Mouse (Mus musculus): ENCODE results near the gene Clec9a. TPM values are rescaled to one million over a fixed set of nuclear protein-coding genes. Genes with fewer than 3 reads are reported as not detected.

The Clec9a gene
- polyA plus RNA-seq, 1 experiment from 2014 or later = 0.46 TPM

DNA sequence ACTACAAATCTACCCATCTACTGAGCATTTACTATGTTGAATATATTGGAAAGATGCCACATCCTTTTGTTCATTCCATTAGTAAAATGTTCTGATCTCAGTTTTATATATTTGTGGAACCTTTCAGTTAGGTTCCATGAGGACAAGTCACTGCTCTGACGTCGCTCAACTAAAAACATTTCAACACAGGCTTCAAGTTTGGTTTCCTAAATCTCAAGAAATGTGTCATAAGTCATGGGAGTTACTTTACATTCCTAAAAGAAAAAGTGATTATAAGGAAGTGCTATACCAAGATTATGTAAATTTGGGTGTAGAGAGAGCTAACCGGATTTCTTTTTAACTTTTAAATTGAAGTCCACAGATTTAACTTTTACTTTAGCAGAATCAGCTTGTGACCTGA is 27.4 kb downstream of the Clec9a start:
- H3K27me3 ChIP-seq (ENCODE audit: control insufficient read depth, insufficient read depth, low read length) = no peaks in the 10 kb centered on the region
- no peak for ATAC-seq (ENCODE audit: low FRiP score)
- no peak overlapping the region for H3K27ac ChIP-seq (ENCODE audit: low read depth, low read length)

DNA sequence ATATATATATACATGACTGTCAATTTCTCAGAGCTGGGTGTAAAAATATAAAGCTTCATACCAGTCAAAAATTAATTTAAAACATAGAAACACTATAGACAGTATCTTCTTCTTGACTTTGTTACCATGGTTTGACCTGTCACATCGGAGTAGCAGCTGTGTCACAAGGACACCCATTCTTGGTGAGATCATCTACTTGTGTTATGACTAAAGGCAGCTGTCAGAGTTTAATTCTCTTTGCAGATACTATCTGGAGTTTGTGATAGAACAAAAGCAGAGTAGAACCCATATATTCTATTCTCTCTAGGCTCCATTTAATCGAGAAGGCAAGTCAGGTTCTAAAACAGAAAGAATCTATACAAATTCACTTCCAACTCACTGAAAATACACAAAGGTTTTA is 29.4 kb downstream of the Clec9a start:
- 92% methylated on average over 2 of the region's 2 CpGs for WGBS
- Histone ChIP-seq H3K9ac (ENCODE audit: low read depth, low read length) (no peak overlapping the region), H3K27ac (ENCODE audit: low read depth, low read length) (no peak overlapping the region)

More for the DNA sequence above, 27.4 kb downstream of the Clec9a start:
- no peak for DNase-seq (ENCODE audit: low spot score)
- H3K4me1 ChIP-seq (replicated peaks; ENCODE audit: control insufficient read depth, insufficient read depth, low read length) = no peaks in the 10 kb centered on the region
- 90% methylated on average over 3 of the region's 3 CpGs for WGBS
- no peak overlapping the region for H3K9ac ChIP-seq (ENCODE audit: low read depth, low read length)
- H3K9me3 ChIP-seq (ENCODE audit: control insufficient read depth, low read length) = no peaks in the 10 kb centered on the region
- H3K4me2 ChIP-seq (replicated peaks; ENCODE audit: low read depth, low read length) = no peak overlapping the region
- no peaks in the 10 kb centered on the region for H3K36me3 ChIP-seq (ENCODE audit: control insufficient read depth, insufficient read depth, low read length)
- no peak overlapping the region for H3K4me3 ChIP-seq (ENCODE audit: low read depth, low read length)

DNA sequence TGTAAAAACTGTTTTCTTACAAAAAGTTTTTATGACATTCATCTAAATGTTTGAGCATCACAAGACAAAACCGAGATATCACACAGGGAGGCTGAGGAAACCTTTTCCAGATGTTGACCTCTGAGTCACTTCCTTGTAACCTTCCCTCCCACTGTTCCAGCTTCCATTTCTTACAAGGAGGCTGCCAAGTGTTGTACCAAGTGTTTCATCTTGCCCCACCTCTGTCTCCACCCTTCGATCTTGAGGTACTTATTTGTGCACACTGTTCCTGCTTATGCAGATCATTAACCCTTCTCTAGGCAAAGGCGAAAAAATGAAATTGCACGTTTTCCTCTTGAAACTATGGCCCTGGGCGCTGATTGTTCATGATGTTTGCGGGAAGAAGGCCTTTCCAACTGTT is 41.1 kb downstream of the Clec9a start:
- no peak overlapping the region for H3K9ac ChIP-seq (ENCODE audit: low read depth, low read length)

More for the DNA sequence above, 29.4 kb downstream of the Clec9a start:
- Histone ChIP-seq H3K27me3 (ENCODE audit: control insufficient read depth, insufficient read depth, low read length) (no peaks in the 10 kb centered on the region), H3K36me3 (ENCODE audit: control insufficient read depth, insufficient read depth, low read length) (no peaks in the 10 kb centered on the region), H3K9me3 (ENCODE audit: control insufficient read depth, low read length) (no peaks in the 10 kb centered on the region), H3K4me1 (replicated peaks; ENCODE audit: control insufficient read depth, insufficient read depth, low read length) (no peaks in the 10 kb centered on the region), H3K4me2 (replicated peaks; ENCODE audit: low read depth, low read length) (no peak overlapping the region), H3K4me3 (ENCODE audit: low read depth, low read length) (no peak overlapping the region)
- no peak for ATAC-seq (ENCODE audit: low FRiP score)
- DNase-seq (ENCODE audit: low spot score) = no peak

DNA sequence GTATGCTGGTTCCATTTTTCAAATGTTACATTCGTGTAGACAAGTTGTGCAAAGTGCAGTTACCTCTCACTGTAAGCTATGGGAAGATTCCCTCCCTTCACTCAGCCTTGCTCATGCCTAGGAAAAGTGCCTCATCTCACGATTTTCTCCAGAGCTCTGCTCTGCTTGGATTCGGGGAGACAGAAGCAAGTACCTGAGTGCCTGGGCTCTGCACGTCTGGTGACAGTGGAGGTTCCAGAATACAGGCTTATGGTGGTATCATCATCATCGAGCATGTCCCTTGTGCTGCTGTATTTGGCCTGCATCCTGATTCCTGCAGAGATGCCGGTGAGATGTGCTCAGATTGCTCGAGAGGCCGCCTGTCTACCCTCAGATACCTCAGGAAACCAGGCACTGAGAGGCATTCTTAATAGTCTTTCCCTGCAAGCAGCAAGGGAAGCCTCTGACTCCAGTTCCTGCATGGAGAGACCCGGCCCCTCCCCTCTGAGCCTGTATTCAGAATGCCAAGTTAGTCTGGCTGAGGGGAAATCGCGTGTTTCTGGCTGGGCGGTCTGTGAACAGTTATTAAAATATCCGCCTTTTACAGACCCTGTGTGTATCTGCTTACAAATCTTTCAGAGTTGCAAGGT is 42.9 kb downstream of the Clec9a start, which contains the start of gene Clec1a:
Gene Clec1a (minus strand): TSS at position 590 of the 629 bp plus-strand sequence.
- 71% methylated on average over 13 of the region's 13 CpGs for WGBS
- no peak within 1 kb of the TSS for H3K27ac ChIP-seq (ENCODE audit: low read depth, low read length)
- no peak within 1 kb of the TSS for H3K9ac ChIP-seq (ENCODE audit: low read depth, low read length)
- H3K4me3 ChIP-seq (ENCODE audit: low read depth, low read length) = no peak within 1 kb of the TSS
- H3K4me1 ChIP-seq (replicated peaks; ENCODE audit: control insufficient read depth, insufficient read depth, low read length) = no peaks in the 10 kb centered on the region
- no peaks in the 10 kb centered on the region for H3K27me3 ChIP-seq (ENCODE audit: control insufficient read depth, insufficient read depth, low read length)
- H3K9me3 ChIP-seq (ENCODE audit: control insufficient read depth, low read length) = no peaks in the 10 kb centered on the region
- no peak for DNase-seq (ENCODE audit: low spot score)
- no peak for ATAC-seq (ENCODE audit: low FRiP score)
- H3K36me3 ChIP-seq (ENCODE audit: control insufficient read depth, insufficient read depth, low read length) = no peaks in the 10 kb centered on the region
- no peak within 1 kb of the TSS for H3K4me2 ChIP-seq (replicated peaks; ENCODE audit: low read depth, low read length)

More for the DNA sequence above, 41.1 kb downstream of the Clec9a start:
- no peak for ATAC-seq (ENCODE audit: low FRiP score)
- Histone ChIP-seq H3K27me3 (ENCODE audit: control insufficient read depth, insufficient read depth, low read length) (no peaks in the 10 kb centered on the region), H3K4me1 (replicated peaks; ENCODE audit: control insufficient read depth, insufficient read depth, low read length) (no peaks in the 10 kb centered on the region), H3K27ac (ENCODE audit: low read depth, low read length) (no peak overlapping the region), H3K4me3 (ENCODE audit: low read depth, low read length) (no peak overlapping the region), H3K36me3 (ENCODE audit: control insufficient read depth, insufficient read depth, low read length) (no peaks in the 10 kb centered on the region), H3K4me2 (replicated peaks; ENCODE audit: low read depth, low read length) (no peak overlapping the region), H3K9me3 (ENCODE audit: control insufficient read depth, low read length) (no peaks in the 10 kb centered on the region)
- WGBS = 70% methylated on average over 6 of the region's 6 CpGs
- no peak for DNase-seq (ENCODE audit: low spot score)

DNA sequence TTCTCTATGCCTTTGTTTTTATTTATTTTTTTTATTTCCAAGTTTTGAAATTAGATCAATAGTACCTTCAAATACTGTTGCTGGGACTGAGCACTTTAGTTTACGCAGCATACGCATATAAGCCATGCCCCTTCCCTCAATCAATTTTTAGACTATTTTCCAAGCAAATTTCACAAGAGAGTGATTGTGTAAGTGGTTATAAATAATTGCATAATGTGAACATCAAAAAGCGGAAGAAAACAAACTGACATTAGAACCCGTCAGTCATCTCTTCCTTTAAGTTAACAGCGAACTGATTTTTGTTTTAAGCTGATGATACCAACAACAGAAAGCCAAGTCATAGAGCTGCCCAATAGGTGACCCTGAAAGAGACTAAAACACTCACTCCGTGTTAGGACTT is 62.7 kb downstream of the Clec9a start:
- no peaks in the 10 kb centered on the region for H3K4me1 ChIP-seq (replicated peaks; ENCODE audit: control insufficient read depth, insufficient read depth, low read length)
- H3K9me3 ChIP-seq (ENCODE audit: control insufficient read depth, low read length) = no peaks in the 10 kb centered on the region
- no peak overlapping the region for H3K9ac ChIP-seq (ENCODE audit: low read depth, low read length)
- ATAC-seq (ENCODE audit: low FRiP score) = no peak
- no peaks in the 10 kb centered on the region for H3K27me3 ChIP-seq (ENCODE audit: control insufficient read depth, insufficient read depth, low read length)
- H3K4me2 ChIP-seq (replicated peaks; ENCODE audit: low read depth, low read length) = no peak overlapping the region
- WGBS = 93% methylated on average over 6 of the region's 6 CpGs
- no peak overlapping the region for H3K27ac ChIP-seq (ENCODE audit: low read depth, low read length)
- no peak for DNase-seq (ENCODE audit: low spot score)
- no peaks in the 10 kb centered on the region for H3K36me3 ChIP-seq (ENCODE audit: control insufficient read depth, insufficient read depth, low read length)
- no peak overlapping the region for H3K4me3 ChIP-seq (ENCODE audit: low read depth, low read length)

DNA sequence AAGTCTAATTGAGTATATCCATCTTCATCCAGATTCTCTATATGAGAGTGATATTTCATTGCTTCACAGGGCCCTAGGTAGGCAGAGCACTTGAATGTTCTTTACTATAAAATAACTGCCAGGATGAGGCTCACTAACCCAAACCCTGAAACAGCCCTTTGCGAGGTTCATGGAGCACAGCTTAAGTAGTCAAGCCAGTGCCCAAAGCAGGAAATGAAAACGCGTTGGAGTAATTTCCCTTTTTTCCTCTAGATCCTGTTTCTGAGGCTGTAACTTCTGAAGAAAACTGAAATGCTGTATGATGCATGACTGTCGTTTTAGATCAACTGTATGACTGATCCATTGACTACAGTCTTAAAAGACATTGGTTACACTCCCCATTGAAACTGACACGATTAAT is 64.0 kb downstream of the Clec9a start:
- Histone ChIP-seq H3K9me3 (ENCODE audit: control insufficient read depth, low read length) (no peaks in the 10 kb centered on the region), H3K27me3 (ENCODE audit: control insufficient read depth, insufficient read depth, low read length) (no peaks in the 10 kb centered on the region), H3K36me3 (ENCODE audit: control insufficient read depth, insufficient read depth, low read length) (no peaks in the 10 kb centered on the region), H3K4me3 (ENCODE audit: low read depth, low read length) (no peak overlapping the region), H3K27ac (ENCODE audit: low read depth, low read length) (no peak overlapping the region), H3K4me1 (replicated peaks; ENCODE audit: control insufficient read depth, insufficient read depth, low read length) (no peaks in the 10 kb centered on the region), H3K4me2 (replicated peaks; ENCODE audit: low read depth, low read length) (no peak overlapping the region), H3K9ac (ENCODE audit: low read depth, low read length) (no peak overlapping the region)
- ATAC-seq (ENCODE audit: low FRiP score) (no peak), DNase-seq (ENCODE audit: low spot score) (no peak)
- WGBS = 89% methylated on average over 5 of the region's 5 CpGs

Other genes starting within 250 kb of the Clec9a start
- gene Clec2d, start 228.2 kb upstream of the Clec9a start, polyA plus RNA-seq (2014; fragmentation: Nextera tagmentation; extraction: Ambion mirVana) = not detected in 2 replicates
- 0.09 TPM in 1 of 2 replicates, not detected in the other for gene Cd69, start 133.4 kb upstream of the Clec9a start, polyA plus RNA-seq (2014; fragmentation: Nextera tagmentation; extraction: Ambion mirVana)
- not detected in 2 replicates for gene 4922502D21Rik, start 77.1 kb upstream of the Clec9a start, polyA plus RNA-seq (2014; fragmentation: Nextera tagmentation; extraction: Ambion mirVana)
- 0.25 and 0.36 TPM in 2 replicates for gene Clec12a, start 66.2 kb upstream of the Clec9a start, polyA plus RNA-seq (2014; fragmentation: Nextera tagmentation; extraction: Ambion mirVana)
- gene Clec12b, start 23.0 kb upstream of the Clec9a start, polyA plus RNA-seq (2014; fragmentation: Nextera tagmentation; extraction: Ambion mirVana) = not detected in 2 replicates
- 12.5 and 12.9 TPM in 2 replicates for gene Clec1b, start 11.6 kb upstream of the Clec9a start, polyA plus RNA-seq (2014; fragmentation: Nextera tagmentation; extraction: Ambion mirVana)
- 1.3 and 1.4 TPM in 2 replicates for gene Clec1a, start 43.1 kb downstream of the Clec9a start, polyA plus RNA-seq (2014; fragmentation: Nextera tagmentation; extraction: Ambion mirVana)
- gene Olr1, start 98.3 kb downstream of the Clec9a start, polyA plus RNA-seq (2014; fragmentation: Nextera tagmentation; extraction: Ambion mirVana) = 0.14 TPM in 1 of 2 replicates, not detected in the other
- not detected in 2 replicates for gene Tmem52b, start 103.7 kb downstream of the Clec9a start, polyA plus RNA-seq (2014; fragmentation: Nextera tagmentation; extraction: Ambion mirVana)
- 22.7 and 26.7 TPM in 2 replicates for gene Gabarapl1, start 124.3 kb downstream of the Clec9a start, polyA plus RNA-seq (2014; fragmentation: Nextera tagmentation; extraction: Ambion mirVana)
- 0.11 TPM in 1 of 2 replicates, not detected in the other for gene Klre1, start 169.0 kb downstream of the Clec9a start, polyA plus RNA-seq (2014; fragmentation: Nextera tagmentation; extraction: Ambion mirVana)
- gene Klrd1, start 182.9 kb downstream of the Clec9a start, polyA plus RNA-seq (2014; fragmentation: Nextera tagmentation; extraction: Ambion mirVana) = not detected in 2 replicates
- 0.25 and 0.28 TPM in 2 replicates for gene Klrk1, start 215.0 kb downstream of the Clec9a start, polyA plus RNA-seq (2014; fragmentation: Nextera tagmentation; extraction: Ambion mirVana)
- gene Klrc3, start 234.5 kb downstream of the Clec9a start, polyA plus RNA-seq (2014; fragmentation: Nextera tagmentation; extraction: Ambion mirVana) = not detected in 2 replicates

Measured in hindbrain, embryonic 11.5 days (tissue).